15 mouse cellular contexts compared by ENCODE assay signal in the genomic region with DNA sequence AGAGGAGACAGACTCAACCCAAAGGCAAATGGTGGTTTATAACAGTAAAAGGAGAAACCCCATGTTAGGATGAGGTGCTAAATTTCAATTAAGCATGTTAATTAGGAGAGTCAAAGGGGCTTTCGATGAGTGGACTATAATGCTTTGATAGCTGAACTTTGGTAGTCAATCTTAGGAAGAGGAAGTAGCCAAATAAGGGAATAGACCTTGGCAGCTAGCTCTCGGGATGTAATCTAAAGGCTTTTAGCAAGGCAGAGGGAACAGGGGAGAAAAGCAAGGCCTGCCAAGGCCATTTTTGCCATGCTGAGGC.
DNase-seq lines count a peak whose midpoint lies in the region.
"Had no signal": no experiment of that assay in that cellular context is flagged by ENCODE, and none has a peak within 500 bp of the region (broad histone marks: within the 10 kb centered on the region; RNA-seq: fewer than 3 reads in every experiment).

No protein-coding gene starts in this region.

- peak; percentile 2 to 4 for DNase-seq in cerebellum, postnatal 10 days
- DNase-seq in cerebellum, adult 8-10 months, result no peak
- peak; percentile 94 for DNase-seq in 3T3-L1 (ENCODE audit: low read depth, low spot score)
- no peak for DNase-seq in heart, adult 11 months
- DNase-seq: adrenal gland, adult 2 months; adrenal gland, adult 8-10 months; adrenal gland, postnatal 10 days; adrenal gland, postnatal 14 days; adrenal gland, postnatal 25 days; adrenal gland, postnatal 36 days; B cell, adult 2 months; cerebellum, adult 11 months; cerebellum, adult 11-12 months; cerebellum, adult 18-20 months; cerebellum, adult 2 months had no signal

Comparison
In these comparisons a context has a peak if more than half of its experiments do, and no peak if none do; other contexts are left out.
1. DNase-seq: peak in cerebellum, postnatal 10 days (2 of 2) and 3T3-L1 (single experiment); none in cerebellum, adult 8-10 months (single experiment) and heart, adult 11 months (single experiment).